Mouse (Mus musculus) right cerebral cortex, postnatal 4 days (tissue): ENCODE data around the gene Trp53bp2.

Experiments used
- DNase-seq: peaks from one replicate; pipeline ENCODE4 v3.0.0-alpha.2; 2022

Trp53bp2 gene

GRCm38 (mm10) chr1:182409401-182410173, 615 bp downstream of the Trp53bp2 start:
- no peak for DNase-seq

- DNase-seq, result no peak
Measured at GRCm38 (mm10) chr1:182412586-182413270, 3.8 kb downstream of the Trp53bp2 start.

GRCm38 (mm10) chr1:182419481-182419880, 10.5 kb downstream of the Trp53bp2 start:
- DNase-seq, result no peak

DNA sequence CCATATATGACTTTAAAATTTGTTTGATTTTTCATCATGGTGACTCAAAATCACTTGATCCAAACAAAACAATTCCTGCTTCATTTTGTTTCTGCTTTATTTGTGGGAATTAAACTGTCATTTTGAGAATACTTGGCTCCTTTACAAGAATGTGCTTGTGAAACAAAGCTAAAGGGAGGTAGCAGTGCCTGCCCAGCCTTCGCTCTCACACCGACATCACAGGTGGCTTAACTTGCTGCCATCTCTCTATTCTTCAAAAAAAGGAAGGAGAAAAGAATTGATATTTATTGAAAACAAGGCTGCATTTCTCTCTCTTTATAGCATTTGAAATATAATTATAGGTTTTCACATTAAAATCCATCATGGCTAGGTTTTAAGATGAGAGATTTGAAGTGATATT, 15.3 kb downstream of the Trp53bp2 start:
- no peak for DNase-seq

DNA sequence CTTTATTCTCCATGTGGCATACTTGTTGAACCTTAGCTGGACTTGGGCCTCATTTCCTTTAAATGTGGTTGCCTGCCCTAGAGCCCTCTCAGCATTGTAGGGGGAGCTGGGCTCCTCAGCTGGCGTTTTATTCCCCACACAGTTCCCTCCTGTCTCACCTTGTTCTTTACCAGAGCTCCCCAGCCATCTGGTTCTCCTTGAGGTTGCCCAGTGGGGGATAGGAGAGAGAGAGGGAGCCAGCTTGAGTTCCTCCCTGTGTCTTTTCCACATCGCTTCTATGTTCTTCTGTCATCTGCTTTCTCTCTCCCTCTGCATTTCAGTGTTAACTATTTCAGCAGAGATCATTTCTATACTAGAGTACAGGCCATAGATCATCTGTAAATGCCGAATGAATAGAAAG, 16.2 kb downstream of the Trp53bp2 start:
- DNase-seq, result no peak

GRCm38 (mm10) chr1:182426444-182426843, 17.5 kb downstream of the Trp53bp2 start:
- no peak for DNase-seq

DNA sequence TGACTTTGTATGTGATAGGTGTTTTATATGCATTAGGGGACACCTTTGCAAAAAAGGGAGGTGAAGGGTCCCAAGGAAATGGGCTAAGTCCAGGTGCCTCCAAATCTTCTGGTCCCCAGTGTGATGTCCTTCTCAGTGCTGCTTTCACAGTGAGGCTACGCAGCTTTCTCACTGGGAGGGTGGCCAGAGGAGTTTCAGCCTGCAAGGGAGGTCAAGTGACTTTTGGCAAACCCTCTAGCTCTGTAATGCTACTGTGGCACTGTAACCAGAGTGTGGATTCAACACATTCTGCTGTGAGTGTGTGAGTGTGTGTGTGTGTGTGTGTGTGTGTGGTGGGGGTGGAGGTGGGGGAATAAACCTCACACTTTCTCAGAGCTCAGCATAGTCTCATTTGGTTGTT, 18.5 kb downstream of the Trp53bp2 start:
- no peak for DNase-seq

GRCm38 (mm10) chr1:182429826-182430225, 20.9 kb downstream of the Trp53bp2 start:
- DNase-seq, result no peak

- no peak for DNase-seq
Measured at GRCm38 (mm10) chr1:182430676-182431075, 21.7 kb downstream of the Trp53bp2 start.

- no peak for DNase-seq
Measured at GRCm38 (mm10) chr1:182432059-182432458, 23.1 kb downstream of the Trp53bp2 start.

GRCm38 (mm10) chr1:182436746-182437145, 27.8 kb downstream of the Trp53bp2 start:
- no peak for DNase-seq

- peak; percentile 36 for DNase-seq
Measured at GRCm38 (mm10) chr1:182439546-182440222, 30.7 kb downstream of the Trp53bp2 start.

- no peak for DNase-seq
Measured at GRCm38 (mm10) chr1:182441791-182442473, 33.0 kb downstream of the Trp53bp2 start.

DNA sequence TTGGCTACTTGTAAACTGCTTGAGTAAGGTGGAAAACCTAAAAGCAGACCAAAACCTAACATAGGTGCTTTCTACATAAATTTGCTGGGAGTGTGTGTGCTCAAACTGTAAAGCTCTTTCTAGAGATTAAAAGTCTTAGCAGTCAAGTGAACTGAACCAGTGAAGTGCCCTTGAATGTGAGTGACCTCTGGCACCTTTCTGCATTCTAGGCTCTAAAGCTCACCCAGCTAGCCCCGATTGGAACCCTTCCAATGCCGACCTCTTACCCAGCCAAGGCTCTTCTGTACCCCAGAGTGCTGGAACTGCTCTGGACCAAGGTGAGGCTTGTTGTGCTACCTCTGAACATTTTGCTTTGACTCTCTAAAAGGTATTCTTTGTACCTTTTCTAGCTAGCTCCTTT, 35.1 kb downstream of the Trp53bp2 start:
- no peak for DNase-seq

DNA sequence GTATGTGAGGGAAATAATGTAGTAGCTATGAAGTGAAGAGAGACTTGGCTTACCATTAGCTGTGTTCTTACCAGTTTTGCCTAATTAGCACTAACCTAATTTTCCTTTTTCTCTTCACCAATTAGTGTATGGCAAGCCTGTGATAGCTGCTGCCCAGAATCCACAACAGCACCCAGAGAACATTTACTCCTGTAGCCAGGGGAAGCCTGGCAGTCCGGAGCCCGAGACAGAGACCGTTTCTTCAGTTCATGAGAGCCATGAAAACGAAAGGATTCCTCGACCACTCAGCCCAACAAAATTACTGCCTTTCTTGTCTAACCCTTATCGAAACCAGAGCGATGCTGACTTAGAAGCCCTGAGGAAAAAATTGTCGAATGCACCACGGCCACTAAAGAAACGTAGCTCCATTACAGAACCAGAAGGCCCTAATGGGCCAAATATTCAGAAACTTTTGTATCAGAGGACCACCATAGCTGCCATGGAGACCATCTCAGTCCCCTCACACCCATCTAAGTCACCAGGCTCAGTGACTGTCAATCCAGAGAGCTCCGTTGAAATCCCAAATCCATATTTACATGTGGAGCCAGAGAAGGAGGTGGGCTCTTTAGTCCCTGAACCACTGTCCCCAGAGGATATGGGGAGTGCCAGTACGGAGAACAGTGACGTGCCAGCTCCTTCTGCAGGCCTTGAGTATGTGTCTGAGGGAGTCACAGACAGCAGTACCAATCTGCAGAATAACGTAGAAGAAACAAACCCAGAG, 39.5 kb downstream of the Trp53bp2 start:
- no peak for DNase-seq

- DNase-seq, result no peak
Measured at GRCm38 (mm10) chr1:182452473-182452872, 43.5 kb downstream of the Trp53bp2 start.

DNA sequence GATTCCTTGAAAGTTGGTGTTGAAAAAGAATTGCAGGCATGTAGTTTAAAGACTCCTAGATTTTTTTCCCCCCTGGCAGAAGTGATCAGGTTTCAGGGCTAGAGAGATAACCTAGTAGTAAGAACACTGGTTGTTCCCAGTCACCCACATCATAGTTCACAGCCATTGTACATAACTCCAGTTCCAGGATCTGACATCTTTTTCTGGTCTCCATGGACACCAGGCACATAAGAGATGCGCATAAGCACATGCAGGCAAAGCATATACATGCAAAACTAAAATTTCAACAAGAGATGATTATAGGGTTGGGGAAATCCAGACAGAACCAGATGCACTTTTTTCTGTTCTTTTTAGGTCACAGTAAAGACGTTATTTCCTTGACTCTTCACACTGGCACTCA, 46.1 kb downstream of the Trp53bp2 start:
- DNase-seq, result no peak

GRCm38 (mm10) chr1:182458556-182458955, 49.6 kb downstream of the Trp53bp2 start:
- no peak for DNase-seq

DNA sequence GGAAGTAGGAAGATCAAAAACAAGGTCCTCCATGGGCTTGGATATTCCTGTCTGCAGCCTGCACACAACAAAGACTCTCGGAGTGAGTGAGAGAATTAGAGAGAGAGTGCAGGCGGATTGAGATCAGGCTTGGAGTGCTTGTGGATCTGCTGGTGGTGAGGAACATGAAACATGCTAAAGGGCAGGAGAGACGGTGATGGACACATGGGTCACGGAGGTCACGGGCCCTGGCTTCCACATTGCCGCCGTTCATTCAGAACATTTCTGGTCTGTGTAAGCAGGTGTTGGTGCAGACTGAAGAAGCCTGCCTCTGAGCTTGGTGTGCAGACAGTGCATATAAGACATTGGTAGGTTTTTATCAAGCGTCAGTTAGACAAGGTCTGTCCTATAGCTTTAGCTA, 50.5 kb downstream of the Trp53bp2 start:
- DNase-seq, result no peak

DNA sequence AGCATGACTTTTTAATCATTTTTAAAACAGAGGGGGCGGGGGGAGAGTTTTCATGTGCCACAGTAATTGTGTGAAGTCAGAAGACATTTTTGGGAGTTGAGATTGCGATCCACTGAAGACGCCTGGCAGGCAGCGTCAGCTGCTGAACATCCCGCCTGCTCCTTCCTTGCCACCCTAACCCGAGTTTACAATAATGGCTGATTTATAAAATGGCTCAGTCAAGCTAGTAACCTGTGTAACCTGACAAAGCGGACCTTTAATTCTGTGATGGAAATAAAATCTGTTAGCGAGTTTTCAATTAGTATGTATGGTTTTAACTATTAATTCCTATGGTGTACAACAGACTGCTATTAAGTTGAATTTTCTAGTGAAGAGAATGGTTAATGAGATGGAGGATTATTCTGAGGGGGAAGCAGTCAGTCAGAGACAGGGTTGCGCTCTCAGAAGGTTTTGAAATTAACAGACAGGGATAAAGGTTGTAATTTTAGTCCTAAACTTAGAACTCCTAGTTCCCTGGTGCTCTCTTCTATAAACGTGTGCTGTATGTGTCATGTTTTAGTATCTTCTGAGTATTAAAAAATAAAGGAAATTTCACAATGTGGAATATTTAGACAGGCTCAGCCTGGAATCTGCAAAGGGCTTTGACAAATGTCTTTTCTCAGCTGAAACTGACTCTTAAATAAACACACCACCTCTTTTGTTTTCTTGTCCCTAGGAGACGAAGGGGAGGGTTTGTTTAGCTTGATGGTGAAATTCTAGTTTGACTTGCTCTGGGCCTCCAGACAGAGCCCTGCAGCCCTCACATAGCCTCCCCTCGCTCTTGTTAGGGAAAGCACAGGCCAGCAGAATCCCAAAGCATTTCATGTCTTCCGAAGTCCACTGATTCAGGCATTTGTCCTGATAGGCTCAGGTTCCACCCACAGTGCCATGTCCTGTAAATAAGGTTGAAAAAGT, 51.6 kb downstream of the Trp53bp2 start:
- DNase-seq, result no peak

- DNase-seq, result no peak
Measured at GRCm38 (mm10) chr1:182461261-182461660, 52.3 kb downstream of the Trp53bp2 start.
